Mouse (Mus musculus): ENCODE results near the gene Plek2. TPM values are rescaled to one million over a fixed set of nuclear protein-coding genes. Genes with fewer than 3 reads are reported as not detected.
A peak's percentile ranks its signal among the peaks of the same experiment; 100 is the strongest.
"Not testable (repeated sequence)": the region's sequence is repeated elsewhere in the genome, so short reads cannot be mapped to it uniquely, and the experiment has no call there.

Gene Plek2
- polyA plus RNA-seq, 1 experiment from 2014 or later: 7.9 TPM

GRCm38 (mm10) chr12:78922977-78923376, 16.2 kb upstream of the Plek2 start:
- not testable (repeated sequence) for H3K9me3 ChIP-seq; H3K36me3 ChIP-seq; H3K4me3 ChIP-seq; H3K27ac ChIP-seq; H3K4me1 ChIP-seq; DNase-seq (ENCODE audit: low spot score); H3K27me3 ChIP-seq (ENCODE audit: insufficient read depth, poor library complexity, severe bottlenecking)

GRCm38 (mm10) chr12:78922058-78922457, 15.3 kb upstream of the Plek2 start:
- no peak overlapping the region for H3K27ac ChIP-seq
- no peaks in the 10 kb centered on the region for H3K9me3 ChIP-seq
- H3K27me3 ChIP-seq (ENCODE audit: insufficient read depth, poor library complexity, severe bottlenecking): no peaks in the 10 kb centered on the region
- 72% methylated on average over 3 of the region's 3 CpGs for WGBS
- H3K4me3 ChIP-seq: no peak overlapping the region
- H3K4me1 ChIP-seq: no peaks in the 10 kb centered on the region
- H3K36me3 ChIP-seq: no peaks in the 10 kb centered on the region
- DNase-seq (ENCODE audit: low spot score): no peak

DNA sequence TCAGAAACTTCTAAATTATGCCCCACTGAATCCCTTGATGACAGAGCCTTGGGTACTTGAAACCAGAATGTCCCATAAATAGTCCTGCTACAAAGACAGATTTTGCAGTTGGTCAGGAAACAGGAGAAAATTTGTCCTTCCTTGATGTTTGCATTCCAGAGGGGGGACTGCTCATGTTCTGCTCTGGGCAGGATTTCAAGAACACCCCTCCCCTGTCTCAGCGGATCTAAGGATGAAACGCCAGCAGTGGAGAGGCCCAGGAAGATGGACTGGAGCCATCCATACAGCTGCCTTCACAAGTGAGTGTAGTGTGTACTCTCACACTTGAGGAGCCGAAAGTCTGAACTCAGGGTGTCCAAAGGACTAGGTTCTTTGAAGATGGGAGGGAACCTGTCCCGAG, 14.7 kb upstream of the Plek2 start:
- 69% methylated on average over 4 of the region's 4 CpGs for WGBS
- no peaks in the 10 kb centered on the region for H3K36me3 ChIP-seq
- DNase-seq (ENCODE audit: low spot score): no peak

DNA sequence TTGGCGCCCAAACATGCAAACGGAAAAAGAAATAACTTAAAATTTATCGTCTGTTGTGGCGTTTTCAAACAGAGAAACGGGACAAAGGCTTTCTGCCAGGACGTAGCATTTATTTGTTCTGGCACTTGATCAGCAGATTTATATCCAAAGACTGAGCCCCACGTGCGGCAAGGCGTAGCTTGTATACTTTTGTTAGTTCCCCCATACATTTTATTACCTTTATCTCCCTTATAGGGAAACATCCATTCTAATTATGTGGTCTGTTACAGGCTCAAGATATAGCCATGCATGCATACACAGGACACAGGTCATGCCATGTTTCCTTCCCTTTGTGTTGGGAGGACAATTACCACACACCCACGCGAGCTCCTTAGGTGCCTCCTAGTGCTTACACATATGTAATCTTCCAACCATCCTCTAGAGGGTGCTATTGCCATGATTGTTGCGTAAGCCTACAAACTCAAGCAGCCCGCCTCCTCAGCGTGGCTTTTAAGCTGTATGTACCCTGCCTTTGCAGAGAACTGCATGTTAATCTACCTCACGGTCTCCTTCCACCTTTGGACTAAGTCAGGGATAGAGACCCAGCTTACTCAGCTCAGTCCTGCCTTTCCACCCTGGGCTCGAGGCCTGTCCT, 12.4 kb upstream of the Plek2 start:
- no peak for DNase-seq (ENCODE audit: low spot score)
- H3K4me3 ChIP-seq: no peak overlapping the region

More for the DNA sequence above, 14.7 kb upstream of the Plek2 start:
- Histone ChIP-seq H3K27ac (no peak overlapping the region), H3K27me3 (ENCODE audit: insufficient read depth, poor library complexity, severe bottlenecking) (no peaks in the 10 kb centered on the region), H3K4me1 (no peaks in the 10 kb centered on the region), H3K9me3 (no peaks in the 10 kb centered on the region), H3K4me3 (no peak overlapping the region)

GRCm38 (mm10) chr12:78918227-78919078, 11.7 kb upstream of the Plek2 start:
- Histone ChIP-seq H3K4me1 (no peaks in the 10 kb centered on the region), H3K36me3 (no peaks in the 10 kb centered on the region), H3K27ac (no peak overlapping the region), H3K27me3 (ENCODE audit: insufficient read depth, poor library complexity, severe bottlenecking) (peaks cover 13% of the 10 kb centered on the region), H3K9me3 (no peaks in the 10 kb centered on the region), H3K4me3 (peak overlapping the region; percentile 13; the same call in 1 of the 2 replicates)
- 16% methylated on average over 11 of the region's 11 CpGs for WGBS
- DNase-seq (ENCODE audit: low spot score): peak; percentile 91

More for the DNA sequence above, 12.4 kb upstream of the Plek2 start:
- H3K9me3 ChIP-seq: no peaks in the 10 kb centered on the region
- no peaks in the 10 kb centered on the region for H3K4me1 ChIP-seq
- H3K27ac ChIP-seq: no peak overlapping the region
- WGBS: 31% methylated on average over 16 of the region's 16 CpGs
- peaks cover 6% of the 10 kb centered on the region; the same call in 1 of the 2 replicates for H3K27me3 ChIP-seq (ENCODE audit: insufficient read depth, poor library complexity, severe bottlenecking)
- H3K36me3 ChIP-seq: no peaks in the 10 kb centered on the region

- WGBS: 76% methylated on average over 3 of the region's 3 CpGs
- no peak for DNase-seq (ENCODE audit: low spot score)
- Histone ChIP-seq H3K4me3 (no peak overlapping the region), H3K9me3 (no peaks in the 10 kb centered on the region), H3K36me3 (no peaks in the 10 kb centered on the region), H3K27ac (no peak overlapping the region), H3K27me3 (ENCODE audit: insufficient read depth, poor library complexity, severe bottlenecking) (peaks cover 34% of the 10 kb centered on the region), H3K4me1 (peaks cover 12% of the 10 kb centered on the region)
These were observed 9.5 kb upstream of the Plek2 start for GRCm38 (mm10) chr12:78916278-78916677.

- WGBS: 64% methylated on average over 3 of the region's 3 CpGs
- peak overlapping the region; percentile 32; the same call in 1 of the 2 replicates for H3K27ac ChIP-seq
These were observed 8.8 kb upstream of the Plek2 start for GRCm38 (mm10) chr12:78915561-78915960.

DNA sequence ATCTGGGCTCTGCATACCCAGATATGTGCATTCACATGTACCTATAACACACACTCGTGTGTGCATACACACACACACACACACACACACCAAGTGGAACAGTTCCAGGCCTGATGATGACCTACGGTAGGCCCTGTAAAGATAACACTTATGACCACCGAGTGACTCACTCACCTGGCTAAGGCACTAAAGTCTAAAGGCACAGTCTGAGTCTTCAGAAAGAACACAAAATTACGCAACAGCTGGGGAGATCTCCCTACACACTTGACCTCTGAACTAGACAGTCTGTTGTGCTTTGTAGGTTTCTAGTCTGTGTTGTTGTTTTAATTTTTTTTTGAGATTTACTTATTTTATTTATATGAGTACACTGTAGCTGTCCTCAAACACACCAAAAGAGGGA, 7.7 kb upstream of the Plek2 start:
- peaks cover 52% of the 10 kb centered on the region for H3K27me3 ChIP-seq (ENCODE audit: insufficient read depth, poor library complexity, severe bottlenecking)
- WGBS: 76% methylated on average over 4 of the region's 4 CpGs
- DNase-seq (ENCODE audit: low spot score): no peak
- H3K9me3 ChIP-seq: no peaks in the 10 kb centered on the region
- H3K27ac ChIP-seq: no peak overlapping the region
- H3K4me1 ChIP-seq: peaks cover 22% of the 10 kb centered on the region
- H3K36me3 ChIP-seq: no peaks in the 10 kb centered on the region
- no peak overlapping the region for H3K4me3 ChIP-seq

More at GRCm38 (mm10) chr12:78915561-78915960, 8.8 kb upstream of the Plek2 start:
- no peaks in the 10 kb centered on the region for H3K9me3 ChIP-seq
- H3K4me1 ChIP-seq: peaks cover 19% of the 10 kb centered on the region
- no peak overlapping the region for H3K4me3 ChIP-seq
- no peaks in the 10 kb centered on the region for H3K36me3 ChIP-seq
- H3K27me3 ChIP-seq (ENCODE audit: insufficient read depth, poor library complexity, severe bottlenecking): peaks cover 41% of the 10 kb centered on the region
- no peak for DNase-seq (ENCODE audit: low spot score)

GRCm38 (mm10) chr12:78911707-78912417, 5.1 kb upstream of the Plek2 start:
- peak overlapping the region; percentile 57 for H3K4me3 ChIP-seq
- no peaks in the 10 kb centered on the region for H3K36me3 ChIP-seq
- 0 out of 2 replicates have a peak, but pooled peaks cover 3% of the 10 kb centered on the region for H3K9me3 ChIP-seq
- peak; percentile 93 for DNase-seq (ENCODE audit: low spot score)
- 1% methylated on average over 37 of the region's 37 CpGs for WGBS
- peak overlapping the region; percentile 75 for H3K27ac ChIP-seq
- H3K27me3 ChIP-seq (ENCODE audit: insufficient read depth, poor library complexity, severe bottlenecking): peaks cover 76% of the 10 kb centered on the region
- H3K4me1 ChIP-seq: peaks cover 23% of the 10 kb centered on the region

GRCm38 (mm10) chr12:78910684-78911461, 4.1 kb upstream of the Plek2 start:
- no peaks in the 10 kb centered on the region for H3K36me3 ChIP-seq
- H3K9me3 ChIP-seq: 0 out of 2 replicates have a peak, but pooled peaks cover 3% of the 10 kb centered on the region
- peak; percentile 90 for DNase-seq (ENCODE audit: low spot score)
- H3K4me1 ChIP-seq: peaks cover 29% of the 10 kb centered on the region
- peak overlapping the region; percentile 75 for H3K27ac ChIP-seq
- H3K4me3 ChIP-seq: peak overlapping the region; percentile 57
- H3K27me3 ChIP-seq (ENCODE audit: insufficient read depth, poor library complexity, severe bottlenecking): peaks cover 85% of the 10 kb centered on the region
- 3% methylated on average over 16 of the region's 16 CpGs for WGBS

DNA sequence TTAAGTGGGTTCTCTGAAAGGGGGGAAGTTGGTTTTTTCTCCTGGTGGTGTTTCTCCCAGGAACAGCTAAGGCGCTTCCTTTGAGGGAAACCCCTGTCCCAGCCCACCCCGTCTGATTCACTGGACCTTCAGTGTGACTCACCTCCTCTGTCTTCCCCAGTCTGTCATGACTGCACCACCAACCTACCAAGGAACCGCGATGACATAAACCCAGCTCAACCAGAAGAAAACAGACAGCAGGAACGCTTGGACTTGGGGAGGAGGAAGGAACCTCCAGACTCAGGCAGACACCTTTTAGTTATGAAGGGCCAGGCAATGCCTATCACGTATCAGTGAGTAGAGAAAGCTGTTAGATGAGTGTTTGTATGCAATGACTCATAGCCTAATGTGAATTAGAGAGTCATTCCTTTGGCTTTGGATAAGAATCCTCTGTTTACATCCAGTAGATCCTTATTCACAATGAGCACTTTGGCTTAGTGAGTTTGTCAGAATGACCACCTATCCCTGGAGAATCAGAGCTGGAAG, 1.4 kb upstream of the Plek2 start:
- Histone ChIP-seq H3K4me3 (no peak overlapping the region), H3K9me3 (0 out of 2 replicates have a peak, but pooled peaks cover 3% of the 10 kb centered on the region), H3K27me3 (ENCODE audit: insufficient read depth, poor library complexity, severe bottlenecking) (peaks cover 80% of the 10 kb centered on the region), H3K27ac (no peak overlapping the region), H3K4me1 (peaks cover 31% of the 10 kb centered on the region), H3K36me3 (no peaks in the 10 kb centered on the region)
- DNase-seq (ENCODE audit: low spot score): no peak
- 75% methylated on average over 6 of the region's 6 CpGs for WGBS

- peaks cover 10% of the 10 kb centered on the region; the same call in 1 of the 2 replicates for H3K4me1 ChIP-seq
- peaks cover 45% of the 10 kb centered on the region for H3K27me3 ChIP-seq (ENCODE audit: insufficient read depth, poor library complexity, severe bottlenecking)
- DNase-seq (ENCODE audit: low spot score): no peak
- H3K4me3 ChIP-seq: no peak overlapping the region
- no peak overlapping the region for H3K27ac ChIP-seq
- 75% methylated on average over 6 of the region's 7 CpGs for WGBS
- H3K9me3 ChIP-seq: 0 out of 2 replicates have a peak, but pooled peaks cover 3% of the 10 kb centered on the region
- H3K36me3 ChIP-seq: no peaks in the 10 kb centered on the region
These were observed 2.3 kb downstream of the Plek2 start for GRCm38 (mm10) chr12:78904499-78904898.

Data from heart, embryonic 10.5 days (tissue).